Mouse (Mus musculus): Measurements from ENCODE around the gene Lama1. TPM values are rescaled to one million over a fixed set of nuclear protein-coding genes. Genes with fewer than 3 reads are reported as not detected.

The Lama1 gene
- 1.1 TPM for polyA plus RNA-seq (2014; fragmentation: Illumina TruSeq; extraction: RNeasy Lipid Tissue Mini Kit (QIAGEN cat#74804); ENCODE audit: low read depth, low replicate concordance)

GRCm38 (mm10) chr17:67696694-67697386 lies at the start of gene Lama1:
Lama1 (plus strand) TSS chr17:67697259.

Other genes with a start within 250 kb of the Lama1 start
- gene Lrrc30, start 64.5 kb upstream of the Lama1 start, polyA plus RNA-seq (2014; fragmentation: Illumina TruSeq; extraction: RNeasy Lipid Tissue Mini Kit (QIAGEN cat#74804); ENCODE audit: low read depth, low replicate concordance): not detected

Data from testis, adult 10 weeks (tissue).